Mouse (Mus musculus) spleen, postnatal 14 days (tissue): ENCODE data around the gene Spag16.
"Not testable (repeated sequence)": the region's sequence is repeated elsewhere in the genome, so short reads cannot be mapped to it uniquely, and the experiment has no call there.

Experiments used
- DNase-seq, 2 experiments: peaks; one replicate each; pipeline ENCODE4 v3.0.0; 2021 to 2022; ENCODE audit warnings: low spot score in 2 of 2

Gene Spag16

GRCm38 (mm10) chr1:69826806-69827703, at the start of gene Spag16:
Gene Spag16, plus strand, starts transcription at chr1:69826970.
- no peak for DNase-seq

GRCm38 (mm10) chr1:69785129-69785528, 41.6 kb upstream of the Spag16 start:
- no peak for DNase-seq

- DNase-seq, result no peak
Measured at GRCm38 (mm10) chr1:69786716-69787115, 40.1 kb upstream of the Spag16 start.

- no peak for DNase-seq
Measured at GRCm38 (mm10) chr1:69787379-69787778, 39.4 kb upstream of the Spag16 start.

GRCm38 (mm10) chr1:69790337-69791250, 36.2 kb upstream of the Spag16 start:
- DNase-seq, result peak in 1 of 2 experiments; percentile 2

- no peak for DNase-seq
Measured at GRCm38 (mm10) chr1:69798948-69799565, 27.7 kb upstream of the Spag16 start.

GRCm38 (mm10) chr1:69810161-69810560, 16.6 kb upstream of the Spag16 start:
- no peak for DNase-seq

- not testable (repeated sequence) for DNase-seq
Measured at GRCm38 (mm10) chr1:69825635-69826034, 1.1 kb upstream of the Spag16 start.

GRCm38 (mm10) chr1:69828872-69829479, 2.2 kb downstream of the Spag16 start:
- DNase-seq, result no peak

GRCm38 (mm10) chr1:69830586-69830985, 3.8 kb downstream of the Spag16 start:
- no peak for DNase-seq

GRCm38 (mm10) chr1:69831002-69831401, 4.2 kb downstream of the Spag16 start:
- no peak for DNase-seq

GRCm38 (mm10) chr1:69833476-69833875, 6.7 kb downstream of the Spag16 start:
- DNase-seq, result not testable (repeated sequence)

- no peak for DNase-seq
Measured at GRCm38 (mm10) chr1:69853436-69853835, 26.7 kb downstream of the Spag16 start.

GRCm38 (mm10) chr1:69867776-69868175, 41.0 kb downstream of the Spag16 start:
- no peak for DNase-seq

- DNase-seq, result no peak
Measured at GRCm38 (mm10) chr1:69956606-69957005, 129.8 kb downstream of the Spag16 start.

- no peak for DNase-seq
Measured at GRCm38 (mm10) chr1:69996874-69997273, 170.1 kb downstream of the Spag16 start.

- DNase-seq, result no peak
Measured at GRCm38 (mm10) chr1:70012991-70013390, 186.2 kb downstream of the Spag16 start.

- DNase-seq, result no peak
Measured at GRCm38 (mm10) chr1:70037384-70037783, 210.6 kb downstream of the Spag16 start.

GRCm38 (mm10) chr1:70067404-70067803, 240.6 kb downstream of the Spag16 start:
- no peak for DNase-seq

- no peak for DNase-seq
Measured at GRCm38 (mm10) chr1:70073440-70073839, 246.7 kb downstream of the Spag16 start.

GRCm38 (mm10) chr1:70078806-70079205, 252.0 kb downstream of the Spag16 start:
- DNase-seq, result no peak
